Mouse (Mus musculus): ENCODE measurements around the gene Gps2.

Gps2 gene

GRCm38 (mm10) chr11:69913554-69914371 lies at the start of gene Gps2:
TSS of gene Gps2 (plus strand) at chr11:69913888.
- DNase-seq (ENCODE audit: low read depth in 2 of 2, low spot score in 2 of 2): peak; percentile 85 to 88

- DNase-seq (ENCODE audit: low read depth in 2 of 2, low spot score in 2 of 2): no peak
Observed at GRCm38 (mm10) chr11:69864138-69864860, 49.4 kb upstream of the Gps2 start.

- no peak for DNase-seq (ENCODE audit: low read depth in 2 of 2, low spot score in 2 of 2)
Observed at GRCm38 (mm10) chr11:69865561-69865960, 48.1 kb upstream of the Gps2 start.

GRCm38 (mm10) chr11:69867335-69867734 lies 46.4 kb upstream of the Gps2 start:
- no peak for DNase-seq (ENCODE audit: low read depth in 2 of 2, low spot score in 2 of 2)

GRCm38 (mm10) chr11:69870289-69871069 lies 43.2 kb upstream of the Gps2 start:
- no peak for DNase-seq (ENCODE audit: low read depth in 2 of 2, low spot score in 2 of 2)

- DNase-seq (ENCODE audit: low read depth in 2 of 2, low spot score in 2 of 2): no peak
Observed at GRCm38 (mm10) chr11:69871822-69872221, 41.9 kb upstream of the Gps2 start.

GRCm38 (mm10) chr11:69872451-69872850 lies 41.2 kb upstream of the Gps2 start:
- DNase-seq (ENCODE audit: low read depth in 2 of 2, low spot score in 2 of 2): no peak

- DNase-seq (ENCODE audit: low read depth in 2 of 2, low spot score in 2 of 2): no peak
Observed at GRCm38 (mm10) chr11:69876186-69876585, 37.5 kb upstream of the Gps2 start.

GRCm38 (mm10) chr11:69876867-69877266 lies 36.8 kb upstream of the Gps2 start:
- peak; percentile 88 to 94 for DNase-seq (ENCODE audit: low read depth in 2 of 2, low spot score in 2 of 2)

- DNase-seq (ENCODE audit: low read depth in 2 of 2, low spot score in 2 of 2): no peak
Observed at GRCm38 (mm10) chr11:69877878-69878277, 35.8 kb upstream of the Gps2 start, which contains the start of gene Tmem95. TSS of gene Tmem95 (minus strand) at chr11:69878018.

- DNase-seq (ENCODE audit: low read depth in 2 of 2, low spot score in 2 of 2): no peak
Observed at GRCm38 (mm10) chr11:69878399-69878798, 35.3 kb upstream of the Gps2 start.

- no peak for DNase-seq (ENCODE audit: low read depth in 2 of 2, low spot score in 2 of 2)
Observed at GRCm38 (mm10) chr11:69878952-69879351, 34.7 kb upstream of the Gps2 start.

- no peak for DNase-seq (ENCODE audit: low read depth in 2 of 2, low spot score in 2 of 2)
Observed at GRCm38 (mm10) chr11:69879711-69880110, 34.0 kb upstream of the Gps2 start.

GRCm38 (mm10) chr11:69880506-69880852 lies 33.2 kb upstream of the Gps2 start:
- DNase-seq (ENCODE audit: low read depth in 2 of 2, low spot score in 2 of 2): peak; percentile 30 to 52

GRCm38 (mm10) chr11:69880853-69881603 lies 32.7 kb upstream of the Gps2 start, which contains the start of gene Kctd11:
TSS of gene Kctd11 (minus strand) at chr11:69881406.
- DNase-seq (ENCODE audit: low read depth in 2 of 2, low spot score in 2 of 2): peak; percentile 57 to 59

- DNase-seq (ENCODE audit: low read depth in 2 of 2, low spot score in 2 of 2): no peak
Observed at GRCm38 (mm10) chr11:69881787-69882670, 31.7 kb upstream of the Gps2 start.

- peak; percentile 55 to 73 for DNase-seq (ENCODE audit: low read depth in 2 of 2, low spot score in 2 of 2)
Observed at GRCm38 (mm10) chr11:69883066-69883465, 30.6 kb upstream of the Gps2 start.

GRCm38 (mm10) chr11:69883527-69884151 lies 30.0 kb upstream of the Gps2 start:
- no peak for DNase-seq (ENCODE audit: low read depth in 2 of 2, low spot score in 2 of 2)

- DNase-seq (ENCODE audit: low read depth in 2 of 2, low spot score in 2 of 2): no peak
Observed at GRCm38 (mm10) chr11:69884240-69884639, 29.4 kb upstream of the Gps2 start.
